Mouse (Mus musculus) monocyte, adult 59 days (primary cell): ENCODE measurements around the gene Olfr1177-ps. TPM values are rescaled to one million over a fixed set of nuclear protein-coding genes. Genes with fewer than 3 reads are reported as not detected.

ENCODE experiments used
- total RNA-seq, 2 experiments: library from RNA; stranded (reverse); gene quantifications; one replicate each; pipeline ENCODE4 v1.2.4; 2023

Olfr1177-ps gene
- total RNA-seq: not detected

GRCm38 (mm10) chr2:88346392-88346791 lies at the start of gene Olfr1177-ps:
Olfr1177-ps (minus strand) TSS chr2:88346492.

GRCm38 (mm10) chr2:88386762-88387161 lies 40.5 kb upstream of the Olfr1177-ps start, which contains the start of gene Olfr1178:
Olfr1178 (plus strand) TSS chr2:88387062.

GRCm38 (mm10) chr2:88336421-88336820 lies 9.9 kb downstream of the Olfr1177-ps start, which contains the start of gene Olfr1176:
Olfr1176 (plus strand) TSS chr2:88336721.

GRCm38 (mm10) chr2:88327115-88327514 lies 19.2 kb downstream of the Olfr1177-ps start, which contains the start of gene Olfr1175-ps:
Olfr1175-ps (minus strand) TSS chr2:88327215.

GRCm38 (mm10) chr2:88315035-88315434 lies 31.3 kb downstream of the Olfr1177-ps start, which contains the start of gene Olfr1174-ps:
Olfr1174-ps (minus strand) TSS chr2:88315135.

Other genes with a start within 250 kb of the Olfr1177-ps start
- not detected for gene Olfr1166, start 218.2 kb downstream of the Olfr1177-ps start, total RNA-seq
- gene Olfr1167, start 191.3 kb downstream of the Olfr1177-ps start, total RNA-seq: not detected
- gene Olfr1168, start 164.6 kb downstream of the Olfr1177-ps start, total RNA-seq: not detected
- gene Olfr1170, start 118.2 kb downstream of the Olfr1177-ps start, total RNA-seq: not detected
- under 1 TPM in 1 of 2 experiments, not detected in 1; 0.08 TPM for gene Olfr1173, start 66.6 kb downstream of the Olfr1177-ps start, total RNA-seq
- gene Olfr1174-ps, start 31.4 kb downstream of the Olfr1177-ps start, total RNA-seq: not detected
- gene Olfr1175-ps, start 19.3 kb downstream of the Olfr1177-ps start, total RNA-seq: not detected
- not detected for gene Olfr1176, start 9.8 kb downstream of the Olfr1177-ps start, total RNA-seq
- gene Olfr1178, start 40.6 kb upstream of the Olfr1177-ps start, total RNA-seq: not detected
- gene Olfr1179, start 60.0 kb upstream of the Olfr1177-ps start, total RNA-seq: not detected
- not detected for gene Olfr1180, start 72.7 kb upstream of the Olfr1177-ps start, total RNA-seq
- gene Olfr1181, start 79.7 kb upstream of the Olfr1177-ps start, total RNA-seq: not detected
- gene Gm13757, start 102.6 kb upstream of the Olfr1177-ps start, total RNA-seq: not detected
- not detected for gene Olfr1183, start 108.4 kb upstream of the Olfr1177-ps start, total RNA-seq
- gene Olfr1184, start 137.1 kb upstream of the Olfr1177-ps start, total RNA-seq: not detected
- not detected for gene Olfr1185-ps1, start 146.8 kb upstream of the Olfr1177-ps start, total RNA-seq
- gene Olfr1186, start 172.1 kb upstream of the Olfr1177-ps start, total RNA-seq: not detected
- not detected for gene Olfr1188, start 210.4 kb upstream of the Olfr1177-ps start, total RNA-seq
- not detected for gene Olfr1189, start 240.0 kb upstream of the Olfr1177-ps start, total RNA-seq